Mouse (Mus musculus): ENCODE measurements at regions not wholly inside any gene's neighbourhood (a gene's known extent, or its start where the extent isn't known, plus 50 kb on each side); places are given as distances from the start of the nearest gene placed in this dataset.

- TF ChIP-seq POLR2A (IDR thresholded peaks at IDR 0.05; ENCODE audit: insufficient read depth, low read depth, low read length) = no peak
- no peak for TF ChIP-seq CTCF (IDR thresholded peaks at IDR 0.05)
- TF ChIP-seq EP300 (IDR thresholded peaks at IDR 0.05; ENCODE audit: insufficient read depth, low read depth, low read length) = no peak
Measured at GRCm38 (mm10) chr9:102446066-102446465, 59.5 kb upstream of the Ky start.

All from heart, adult 2 months (tissue).